8 mouse cellular contexts compared by ENCODE assay signal in genomic region chr4:139616276-139617000, GRCm38 (mm10). TPM values are rescaled to one million over a fixed set of nuclear protein-coding genes. Genes with fewer than 3 reads are reported as not detected.
DNase-seq lines count a peak whose midpoint lies in the region; ATAC-seq and TF ChIP-seq lines count a peak whose summit lies in the region.

No protein-coding gene starts in this region.

- DNase-seq in kidney, postnatal 25 days, result peak; percentile 70 to 82
- DNase-seq in gastrocnemius, adult 8-10 months (ENCODE audit: low spot score in 2 of 2), result no peak
- no peak for DNase-seq in frontal cortex, adult 2 months (ENCODE audit: extremely low spot score in 1 of 2, low spot score in 1 of 2)

- H3K4me3 ChIP-seq in E14TG2a.4 (replicated peaks; ENCODE audit: low read length), result peak overlapping the region; percentile 82
- H3K4me3 ChIP-seq in heart, embryonic 15.5 days, result peak overlapping the region; percentile 55
- H3K4me3 ChIP-seq in stomach, embryonic 14.5 days (ENCODE audit: low read depth, low read length), result peak overlapping the region; percentile 32

- peak; percentile 97 for ATAC-seq in common myeloid progenitor, adult 5-6 weeks (replicated peaks; ENCODE audit: low read depth, poor library complexity, severe bottlenecking)
- ATAC-seq in heart, embryonic 15.5 days (replicated peaks; ENCODE audit: insufficient number of reproducible peaks, insufficient read depth, low FRiP score, low read depth), result peak; percentile 72
- ATAC-seq in megakaryocyte progenitor cell, adult 5-6 weeks (replicated peaks; ENCODE audit: poor library complexity), result peak; percentile 97
- ATAC-seq in stomach, embryonic 14.5 days (ENCODE audit: insufficient number of reproducible peaks, insufficient read depth, low FRiP score, low read depth), result peak; percentile 86

- H3K36me3 ChIP-seq in E14TG2a.4 (ENCODE audit: insufficient read depth, low read length), result peaks cover 19% of the 10 kb centered on the region
- H3K36me3 ChIP-seq in heart, embryonic 15.5 days, result peaks cover 24% of the 10 kb centered on the region
- peaks cover 19% of the 10 kb centered on the region for H3K36me3 ChIP-seq in stomach, embryonic 14.5 days (ENCODE audit: control insufficient read depth, insufficient read depth, low read length)

- no peaks in the 10 kb centered on the region for H3K27me3 ChIP-seq in E14TG2a.4 (ENCODE audit: insufficient read depth, low read length)
- H3K27me3 ChIP-seq in heart, embryonic 15.5 days, result no peaks in the 10 kb centered on the region
- no peaks in the 10 kb centered on the region for H3K27me3 ChIP-seq in stomach, embryonic 14.5 days (ENCODE audit: control insufficient read depth, insufficient read depth, low read length)

- H3K9ac ChIP-seq in heart, embryonic 15.5 days, result peak overlapping the region; percentile 55
- H3K9ac ChIP-seq in stomach, embryonic 14.5 days (replicated peaks; ENCODE audit: low read depth, low read length), result peak overlapping the region; percentile 37

- peak overlapping the region; percentile 75 for H3K27ac ChIP-seq in heart, embryonic 15.5 days
- H3K27ac ChIP-seq in stomach, embryonic 14.5 days (ENCODE audit: low read length), result peak overlapping the region; percentile 69; the same call in 1 of the 2 replicates

- H3K9me3 ChIP-seq in E14TG2a.4 (ENCODE audit: low read length), result no peaks in the 10 kb centered on the region
- no peaks in the 10 kb centered on the region for H3K9me3 ChIP-seq in heart, embryonic 15.5 days (replicated peaks)
- H3K9me3 ChIP-seq in stomach, embryonic 14.5 days (ENCODE audit: control insufficient read depth, low read depth, low read length), result 0 out of 2 replicates have a peak, but pooled peaks cover 4% of the 10 kb centered on the region

- no peak for TF ChIP-seq CTCF in E14TG2a.4 (conservative IDR thresholded peaks at IDR 0.05; ENCODE audit: low read length)

- H3K4me2 ChIP-seq in heart, embryonic 15.5 days, result peak overlapping the region; percentile 62
- peak overlapping the region; percentile 50 for H3K4me2 ChIP-seq in stomach, embryonic 14.5 days (replicated peaks; ENCODE audit: low read depth, low read length)

- H3K4me1 ChIP-seq in E14TG2a.4 (replicated peaks; ENCODE audit: low read depth, low read length), result peaks cover 72% of the 10 kb centered on the region
- peaks cover 9% of the 10 kb centered on the region for H3K4me1 ChIP-seq in heart, embryonic 15.5 days (replicated peaks)
- H3K4me1 ChIP-seq in stomach, embryonic 14.5 days (ENCODE audit: control insufficient read depth, insufficient read depth, low read length), result no peaks in the 10 kb centered on the region

- 13% methylated on average over 24 of the region's 24 CpGs for WGBS in heart, embryonic 15.5 days
- WGBS in stomach, embryonic 14.5 days, result 14% methylated on average over 24 of the region's 24 CpGs

RNA-seq across cellular contexts. Expression of gene Aldh4a1, which starts 6.2 kb away (rescaled TPM):
- 9.1 and 11.2 TPM in 2 replicates for total RNA-seq in common myeloid progenitor, adult 5-6 weeks (2017)
- polyA plus RNA-seq in heart, embryonic 15.5 days (2015; fragmentation: Nextera tagmentation; extraction: Ambion mirVana), result 25.2 and 33.2 TPM in 2 replicates
- 11.1 and 14.7 TPM in 2 replicates for total RNA-seq in megakaryocyte progenitor cell, adult 5-6 weeks (2015)
- 20.0 and 22.3 TPM in 2 replicates for total RNA-seq in megakaryocyte progenitor cell, adult 5-6 weeks (2017)
- 14.6 and 16.2 TPM in 2 replicates for polyA plus RNA-seq in stomach, embryonic 14.5 days (2014; fragmentation: Nextera tagmentation; extraction: Ambion mirVana)
- total RNA-seq in gastrocnemius, adult 8-10 months (2022), result 10 to 100 TPM; 59.0 to 74.1 (median 66.3) TPM
- polyA plus RNA-seq in frontal cortex, adult 2 months (2012; rRNA removed), result 22.6 and 24.7 TPM in 2 replicates

RNA-seq across cellular contexts. Expression of gene Gm21969, which starts 13.5 kb away (rescaled TPM):
- not detected in 2 replicates for total RNA-seq in common myeloid progenitor, adult 5-6 weeks (2017)
- polyA plus RNA-seq in heart, embryonic 15.5 days (2015; fragmentation: Nextera tagmentation; extraction: Ambion mirVana), result 0.05 TPM in 1 of 2 replicates, not detected in the other
- not detected in 2 replicates for total RNA-seq in megakaryocyte progenitor cell, adult 5-6 weeks (2015)
- not detected in 2 replicates for total RNA-seq in megakaryocyte progenitor cell, adult 5-6 weeks (2017)
- not detected in 2 replicates for polyA plus RNA-seq in stomach, embryonic 14.5 days (2014; fragmentation: Nextera tagmentation; extraction: Ambion mirVana)
- not detected for total RNA-seq in gastrocnemius, adult 8-10 months (2022)
- polyA plus RNA-seq in frontal cortex, adult 2 months (2012; rRNA removed), result 0.02 and 0.04 TPM in 2 replicates

RNA-seq across cellular contexts. Expression of gene Tas1r2, which starts 36.9 kb away (rescaled TPM):
- not detected in 2 replicates for total RNA-seq in common myeloid progenitor, adult 5-6 weeks (2017)
- polyA plus RNA-seq in heart, embryonic 15.5 days (2015; fragmentation: Nextera tagmentation; extraction: Ambion mirVana), result not detected in 2 replicates
- total RNA-seq in megakaryocyte progenitor cell, adult 5-6 weeks (2015), result not detected in 2 replicates
- total RNA-seq in megakaryocyte progenitor cell, adult 5-6 weeks (2017), result not detected in 2 replicates
- not detected in 2 replicates for polyA plus RNA-seq in stomach, embryonic 14.5 days (2014; fragmentation: Nextera tagmentation; extraction: Ambion mirVana)
- total RNA-seq in gastrocnemius, adult 8-10 months (2022), result not detected
- 0.06 TPM in 1 of 2 replicates, not detected in the other for polyA plus RNA-seq in frontal cortex, adult 2 months (2012; rRNA removed)

Comparison
In these comparisons a context has a peak if more than half of its experiments do, and no peak if none do; other contexts are left out.
1. H3K4me3 ChIP-seq: peak in every context shown above with its lines; median percentile 82 in E14TG2a.4; 55 in heart, embryonic 15.5 days; 32 in stomach, embryonic 14.5 days.
2. DNase-seq: peak in kidney, postnatal 25 days (2 of 2); none in gastrocnemius, adult 8-10 months (0 of 2) and frontal cortex, adult 2 months (0 of 2).
3. Peak in every context shown above with its lines, with median percentiles within 50 percentile points of each other: ATAC-seq.